Mouse (Mus musculus) urinary bladder, adult 2 months (tissue): ENCODE data around the gene Ppfibp2. TPM values are rescaled to one million over a fixed set of nuclear protein-coding genes. Genes with fewer than 3 reads are reported as not detected.

Source experiments
- DNase-seq: peaks from one replicate; pipeline ENCODE4 v3.0.0; 2022; ENCODE audit warnings: low spot score
- polyA plus RNA-seq: library from polyadenylated mRNA; depleted of rRNA; stranded (reverse); fragments of >200 nt; gene quantifications from 2 replicates; pipeline ENCODE4 v1.2.3, GENCODE M21; 2012

Ppfibp2 gene
- polyA plus RNA-seq, 1 experiment = 81.1 TPM

- DNase-seq = no peak
Observed at GRCm38 (mm10) chr7:107664063-107665056, 69.4 kb downstream of the Ppfibp2 start.

GRCm38 (mm10) chr7:107665221-107665585 lies 70.2 kb downstream of the Ppfibp2 start:
- no peak for DNase-seq

- DNase-seq = no peak
Observed at GRCm38 (mm10) chr7:107665586-107666261, 70.7 kb downstream of the Ppfibp2 start.

GRCm38 (mm10) chr7:107666262-107666902 lies 71.4 kb downstream of the Ppfibp2 start:
- no peak for DNase-seq

GRCm38 (mm10) chr7:107668514-107668913 lies 73.5 kb downstream of the Ppfibp2 start:
- DNase-seq = no peak

- DNase-seq = no peak
Observed at GRCm38 (mm10) chr7:107675224-107675623, 80.2 kb downstream of the Ppfibp2 start.

- DNase-seq = no peak
Observed at GRCm38 (mm10) chr7:107680151-107680852, 85.3 kb downstream of the Ppfibp2 start.

- DNase-seq = no peak
Observed at GRCm38 (mm10) chr7:107681306-107681705, 86.3 kb downstream of the Ppfibp2 start.

GRCm38 (mm10) chr7:107683162-107683561 lies 88.2 kb downstream of the Ppfibp2 start:
- DNase-seq = no peak

GRCm38 (mm10) chr7:107683622-107684021 lies 88.6 kb downstream of the Ppfibp2 start:
- DNase-seq = no peak

GRCm38 (mm10) chr7:107685238-107685954 lies 90.4 kb downstream of the Ppfibp2 start:
- DNase-seq = no peak

- no peak for DNase-seq
Observed at GRCm38 (mm10) chr7:107685955-107686285, 90.9 kb downstream of the Ppfibp2 start.

GRCm38 (mm10) chr7:107687412-107687811 lies 92.4 kb downstream of the Ppfibp2 start:
- no peak for DNase-seq

- no peak for DNase-seq
Observed at GRCm38 (mm10) chr7:107688040-107688439, 93.0 kb downstream of the Ppfibp2 start.

- no peak for DNase-seq
Observed at GRCm38 (mm10) chr7:107690426-107691221, 95.6 kb downstream of the Ppfibp2 start.

- DNase-seq = no peak
Observed at GRCm38 (mm10) chr7:107691493-107691892, 96.5 kb downstream of the Ppfibp2 start.

GRCm38 (mm10) chr7:107694254-107694947 lies 99.4 kb downstream of the Ppfibp2 start:
- DNase-seq = no peak

GRCm38 (mm10) chr7:107697066-107697465 lies 102.1 kb downstream of the Ppfibp2 start:
- DNase-seq = no peak

- DNase-seq = no peak
Observed at GRCm38 (mm10) chr7:107699926-107700325, 104.9 kb downstream of the Ppfibp2 start.

- no peak for DNase-seq
Observed at GRCm38 (mm10) chr7:107700646-107701045, 105.6 kb downstream of the Ppfibp2 start.
